Mouse (Mus musculus) adrenal gland (tissue): ENCODE measurements at regions not wholly inside any gene's neighbourhood (a gene's known extent, or its start where the extent isn't known, plus 50 kb on each side); places are given as distances from the start of the nearest gene placed in this dataset.

ENCODE experiments used
- intact Hi-C: fragments of 180-260 bp; cut with DNase I; formaldehyde crosslinking; loops from one replicate; pipeline ENCODE4 v1.15.1; 2025

DNA sequence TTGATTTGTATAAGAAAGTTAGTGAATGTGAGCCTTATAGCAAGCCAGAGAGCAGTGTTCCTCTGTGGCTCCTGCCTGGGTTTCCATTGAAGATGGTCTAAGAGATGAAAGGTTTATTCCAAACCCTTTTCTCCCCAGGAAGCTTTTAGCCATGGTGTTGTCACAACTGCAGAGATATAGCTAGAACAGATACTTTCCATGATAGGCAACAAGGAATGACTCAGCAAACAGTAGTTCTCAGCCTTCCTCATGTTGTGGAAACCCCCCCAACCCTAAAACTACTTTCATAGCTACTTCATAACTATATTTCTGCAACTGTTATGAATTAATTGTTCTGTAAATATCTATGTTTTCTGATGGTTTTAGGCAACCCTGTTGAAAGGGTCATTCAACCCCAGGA lies 53.5 kb upstream of the Ercc6l2 start:
- intact Hi-C loops = no loop called here
